Mouse (Mus musculus): Measurements from ENCODE around the gene Sox13. TPM values are rescaled to one million over a fixed set of nuclear protein-coding genes. Genes with fewer than 3 reads are reported as not detected.
A peak's percentile ranks its signal among the peaks of the same experiment; 100 is the strongest.

The Sox13 gene
- total RNA-seq, 2 experiments from 2014 or later = 0.33 TPM; not detected in 1

- no peak for ATAC-seq (replicated peaks; ENCODE audit: low FRiP score, low TSS enrichment, poor library complexity, severe bottlenecking)
Observed at GRCm38 (mm10) chr1:133434018-133434755, 10.0 kb upstream of the Sox13 start.

- ATAC-seq (replicated peaks; ENCODE audit: low FRiP score, low TSS enrichment, poor library complexity, severe bottlenecking) = no peak
Observed at GRCm38 (mm10) chr1:133432566-133432965, 8.4 kb upstream of the Sox13 start.

DNA sequence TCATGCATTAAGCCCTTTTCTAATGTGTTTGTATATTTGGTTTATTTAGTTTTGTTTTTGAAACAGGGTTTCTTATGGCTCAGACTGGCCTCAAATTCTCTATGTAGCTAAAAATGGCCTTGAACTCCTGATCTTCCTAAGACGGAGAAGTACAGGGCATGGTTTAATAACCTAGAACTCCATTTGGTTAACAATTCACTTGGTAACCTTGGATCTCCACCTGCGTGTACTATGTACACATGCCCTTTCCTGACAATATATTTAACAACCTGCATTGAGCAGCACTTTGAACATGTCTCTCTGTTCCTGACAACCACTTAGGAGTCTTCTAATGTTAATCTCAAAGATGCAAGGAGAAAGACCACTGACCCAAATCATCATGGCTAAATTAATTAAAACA is 7.0 kb upstream of the Sox13 start:
- no peak for ATAC-seq (replicated peaks; ENCODE audit: low FRiP score, low TSS enrichment, poor library complexity, severe bottlenecking)

DNA sequence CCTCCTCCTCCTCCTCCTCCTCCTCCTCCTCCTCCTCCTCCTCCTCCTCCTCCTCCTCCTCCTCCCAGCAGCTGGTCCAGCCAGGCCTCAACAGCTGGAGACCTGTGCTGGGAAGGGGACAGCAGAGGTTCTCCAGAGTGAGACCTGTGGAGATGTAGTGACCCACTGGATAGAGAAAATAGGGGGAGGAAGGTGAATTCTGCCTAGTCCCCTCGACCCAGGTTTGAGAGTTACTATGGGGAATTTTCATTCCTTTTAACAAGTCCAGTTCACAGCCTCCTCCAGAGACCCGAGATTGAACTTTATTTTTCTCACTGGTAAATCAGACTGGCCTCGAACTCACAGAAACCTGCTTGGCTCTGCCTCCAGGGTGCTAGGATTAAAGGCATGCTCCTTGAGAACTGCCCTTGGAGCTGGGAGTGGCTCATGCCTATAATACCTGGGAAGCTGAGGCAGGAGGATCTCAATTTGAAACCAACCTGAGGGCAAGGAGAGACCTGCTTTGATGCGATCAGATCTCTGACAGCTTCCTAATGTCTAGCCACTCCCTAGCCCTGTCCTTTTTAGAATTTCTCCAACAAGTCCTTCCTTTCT is 467 bp upstream of the Sox13 start:
- ATAC-seq (replicated peaks; ENCODE audit: low FRiP score, low TSS enrichment, poor library complexity, severe bottlenecking) = no peak

DNA sequence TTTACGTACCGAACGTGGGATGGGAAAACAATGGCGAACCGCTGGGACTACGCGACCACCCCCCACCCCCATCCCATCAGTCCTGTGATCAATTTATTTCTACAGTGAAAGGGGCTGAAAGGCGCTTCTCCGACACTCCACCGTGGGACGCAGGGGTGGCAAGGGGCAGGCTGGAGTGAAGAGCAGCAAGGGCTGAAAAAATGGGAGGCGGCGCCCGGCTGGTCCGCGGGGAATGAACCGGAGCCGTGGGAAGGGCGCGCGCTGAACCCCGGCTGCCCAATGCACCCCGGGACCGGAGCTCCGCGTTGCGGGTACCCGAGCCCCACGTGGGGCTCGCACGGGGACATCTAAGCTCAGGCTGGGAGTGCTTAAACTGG is 1.0 kb downstream of the Sox13 start:
- ATAC-seq (replicated peaks; ENCODE audit: low FRiP score, low TSS enrichment, poor library complexity, severe bottlenecking) = no peak

DNA sequence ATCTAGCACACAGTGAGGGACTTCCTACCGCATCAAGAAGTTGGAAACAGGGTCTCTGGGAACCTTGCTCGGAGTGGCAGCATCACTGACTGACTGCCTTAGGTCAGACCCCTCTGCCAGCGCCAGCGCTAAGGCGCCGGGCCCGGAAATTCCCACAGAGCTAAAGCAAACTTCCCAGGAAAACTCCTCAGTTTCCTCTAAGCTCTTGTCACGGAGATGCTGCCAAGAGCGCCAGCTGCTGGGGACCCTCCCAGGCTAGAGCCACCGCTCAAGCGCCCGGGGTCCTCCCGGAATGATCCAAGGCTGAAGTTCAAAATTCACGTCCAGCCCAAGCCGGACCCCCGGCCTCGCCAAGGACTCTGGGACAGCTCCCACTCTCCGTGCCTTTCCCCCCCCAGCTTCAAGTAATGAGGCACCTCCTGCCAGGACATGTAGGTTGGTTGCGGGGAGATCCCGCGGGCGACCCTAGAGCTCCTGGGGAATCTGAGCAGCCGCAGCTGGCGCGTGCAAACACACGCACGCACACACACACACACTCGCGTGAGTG is 1.5 kb downstream of the Sox13 start:
- ATAC-seq (replicated peaks; ENCODE audit: low FRiP score, low TSS enrichment, poor library complexity, severe bottlenecking) = no peak

DNA sequence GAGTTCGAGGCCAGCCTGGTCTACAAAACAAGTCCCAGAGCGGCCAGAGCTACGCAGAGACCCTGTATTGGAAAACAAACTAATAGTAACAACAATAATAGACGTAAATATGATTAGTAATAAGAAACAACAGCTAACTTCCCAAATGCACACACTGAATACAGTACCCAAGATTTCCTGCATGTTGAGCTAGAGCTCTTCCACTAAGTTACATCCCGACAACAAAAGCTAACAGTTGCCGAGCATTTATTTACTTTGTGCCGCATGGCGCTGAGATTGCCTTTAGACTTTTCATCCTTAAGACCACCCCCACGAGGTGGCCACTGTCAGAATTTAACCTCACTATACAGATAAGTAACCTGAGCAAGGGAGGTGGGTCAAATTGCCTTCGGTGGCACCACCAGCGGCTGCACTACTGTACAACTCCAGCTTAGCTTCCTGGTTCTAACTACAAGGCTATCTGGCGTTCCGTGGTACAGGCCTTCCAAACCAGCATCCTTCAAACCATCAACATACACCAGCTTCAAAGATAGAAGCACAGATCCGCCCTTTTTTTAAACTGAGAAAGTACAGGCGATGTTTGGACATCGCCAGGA is 2.1 kb downstream of the Sox13 start:
- ATAC-seq (replicated peaks; ENCODE audit: low FRiP score, low TSS enrichment, poor library complexity, severe bottlenecking) = no peak

- ATAC-seq (replicated peaks; ENCODE audit: low FRiP score, low TSS enrichment, poor library complexity, severe bottlenecking) = no peak
Observed at GRCm38 (mm10) chr1:133421061-133421460, 3.1 kb downstream of the Sox13 start.

DNA sequence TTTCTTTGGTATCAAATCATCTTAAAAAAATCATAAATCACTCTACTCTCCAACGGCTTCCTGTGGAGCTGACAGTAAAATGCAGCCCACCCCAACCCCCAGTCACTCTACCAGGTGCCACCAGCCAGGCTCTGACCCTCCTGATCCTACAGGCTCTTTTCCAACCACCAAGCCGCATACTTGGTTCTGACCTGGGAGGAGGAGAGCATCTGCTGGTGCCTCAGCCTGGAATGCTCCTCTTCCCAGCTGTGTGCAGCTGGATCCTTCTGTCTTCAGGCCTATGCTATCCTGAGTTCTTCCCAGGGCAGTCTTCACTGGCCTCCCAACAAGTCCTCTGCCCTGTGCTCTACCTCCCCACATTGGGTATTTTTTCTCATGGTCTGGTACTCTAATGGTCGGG is 3.7 kb downstream of the Sox13 start:
- ATAC-seq (replicated peaks; ENCODE audit: low FRiP score, low TSS enrichment, poor library complexity, severe bottlenecking) = no peak

GRCm38 (mm10) chr1:133419178-133419834 is 4.9 kb downstream of the Sox13 start:
- ATAC-seq (replicated peaks; ENCODE audit: low FRiP score, low TSS enrichment, poor library complexity, severe bottlenecking) = no peak

GRCm38 (mm10) chr1:133418164-133418800 is 5.9 kb downstream of the Sox13 start:
- ATAC-seq (replicated peaks; ENCODE audit: low FRiP score, low TSS enrichment, poor library complexity, severe bottlenecking) = peak; percentile 60

DNA sequence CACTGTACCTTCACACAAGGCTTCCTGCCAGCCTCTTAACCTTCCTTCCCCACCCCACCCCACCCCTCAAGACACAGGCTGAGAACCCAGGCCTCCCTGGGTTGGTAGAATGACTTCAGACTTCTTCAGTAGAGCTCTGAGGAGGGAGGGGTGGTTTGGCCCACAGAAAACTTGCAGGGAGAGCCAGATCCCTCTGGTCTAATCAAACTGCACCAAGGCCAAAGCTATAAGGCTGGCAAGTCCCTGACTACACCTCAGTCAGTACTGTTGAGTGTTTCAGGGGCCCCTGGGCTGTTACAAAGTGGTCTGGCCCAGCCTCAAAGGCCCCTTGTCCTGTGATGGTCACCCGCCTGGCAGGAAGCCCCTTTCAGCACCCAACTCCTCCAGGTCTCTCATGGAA is 6.6 kb downstream of the Sox13 start:
- no peak for ATAC-seq (replicated peaks; ENCODE audit: low FRiP score, low TSS enrichment, poor library complexity, severe bottlenecking)

- ATAC-seq (replicated peaks; ENCODE audit: low FRiP score, low TSS enrichment, poor library complexity, severe bottlenecking) = no peak
Observed at GRCm38 (mm10) chr1:133417113-133417512, 7.1 kb downstream of the Sox13 start.

DNA sequence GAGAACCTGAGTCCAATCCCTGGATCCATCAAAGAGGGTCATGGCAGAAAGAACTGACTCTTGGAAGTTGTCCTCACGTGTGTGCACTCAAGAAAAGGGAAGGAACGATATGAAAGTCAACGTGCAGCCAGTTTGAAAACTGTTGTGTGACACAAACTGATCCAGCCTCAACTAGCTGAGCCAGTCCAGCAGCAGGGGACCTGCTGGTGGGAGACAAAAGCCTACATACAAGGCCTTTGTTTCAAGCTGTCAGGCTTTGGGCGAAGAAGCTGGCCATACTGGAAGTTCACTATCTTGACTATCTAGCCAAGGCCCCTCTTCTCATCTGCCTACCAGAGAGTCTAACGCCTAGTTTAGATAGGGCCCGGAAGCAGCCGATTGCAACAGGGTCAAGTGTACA is 7.7 kb downstream of the Sox13 start:
- no peak for ATAC-seq (replicated peaks; ENCODE audit: low FRiP score, low TSS enrichment, poor library complexity, severe bottlenecking)

DNA sequence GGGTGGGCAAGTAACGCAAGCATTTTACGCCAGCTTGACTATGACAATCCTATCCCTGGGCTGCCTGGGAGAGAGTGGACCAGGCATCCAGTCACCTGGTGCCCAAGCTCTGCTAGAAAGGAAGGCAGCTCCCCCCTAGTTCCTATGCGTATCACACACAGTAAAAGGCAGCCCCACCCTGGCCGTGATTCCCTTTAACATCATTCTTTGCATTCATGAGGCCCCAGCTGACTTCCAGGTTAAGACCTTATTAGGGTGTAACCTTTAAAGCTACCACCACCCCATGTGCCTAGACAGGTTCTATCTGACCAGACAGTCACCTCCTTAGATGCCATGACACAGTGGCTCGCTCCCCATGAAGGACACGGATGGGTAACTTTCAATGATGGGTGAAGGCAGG is 8.7 kb downstream of the Sox13 start:
- no peak for ATAC-seq (replicated peaks; ENCODE audit: low FRiP score, low TSS enrichment, poor library complexity, severe bottlenecking)

DNA sequence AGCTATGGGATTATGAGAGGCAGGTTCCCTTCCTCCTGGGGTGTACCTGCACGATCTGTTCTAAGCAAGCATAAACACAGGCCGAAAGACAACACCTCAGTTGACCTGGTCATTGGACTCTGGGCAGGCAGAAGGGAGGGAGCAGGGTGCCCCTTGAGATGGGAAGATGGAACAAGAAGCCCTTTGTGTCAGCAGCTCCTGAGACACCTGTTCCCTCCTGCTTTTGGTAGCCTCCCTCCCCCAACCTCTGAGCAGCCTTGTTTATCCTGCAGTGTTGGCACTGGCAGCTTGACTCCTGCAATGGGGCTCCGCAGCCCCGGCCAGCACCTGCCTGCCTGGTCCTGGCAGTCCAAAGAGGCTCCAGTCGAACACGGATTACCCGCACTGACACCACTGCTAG is 9.1 kb downstream of the Sox13 start:
- ATAC-seq (replicated peaks; ENCODE audit: low FRiP score, low TSS enrichment, poor library complexity, severe bottlenecking) = no peak

DNA sequence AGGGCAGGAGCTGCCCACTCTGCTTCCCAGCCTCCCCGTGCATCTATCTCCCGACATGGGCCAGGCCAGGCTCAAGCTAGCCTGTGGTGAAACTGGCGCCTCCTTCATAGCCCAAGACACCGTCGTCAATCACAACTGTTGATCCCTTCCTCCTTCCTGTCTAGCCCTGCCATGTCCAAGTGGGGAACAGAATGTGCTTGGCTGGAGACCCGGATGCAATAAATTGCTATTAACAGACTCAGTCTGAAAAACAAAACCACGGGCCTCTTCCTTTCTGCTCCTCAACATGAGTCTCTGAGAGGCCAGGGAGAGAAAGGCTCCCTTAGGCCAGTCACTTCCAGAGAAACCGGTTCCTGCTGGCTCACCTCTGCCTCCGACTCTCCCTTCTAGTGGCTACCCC is 11.2 kb downstream of the Sox13 start:
- ATAC-seq (replicated peaks; ENCODE audit: low FRiP score, low TSS enrichment, poor library complexity, severe bottlenecking) = no peak

DNA sequence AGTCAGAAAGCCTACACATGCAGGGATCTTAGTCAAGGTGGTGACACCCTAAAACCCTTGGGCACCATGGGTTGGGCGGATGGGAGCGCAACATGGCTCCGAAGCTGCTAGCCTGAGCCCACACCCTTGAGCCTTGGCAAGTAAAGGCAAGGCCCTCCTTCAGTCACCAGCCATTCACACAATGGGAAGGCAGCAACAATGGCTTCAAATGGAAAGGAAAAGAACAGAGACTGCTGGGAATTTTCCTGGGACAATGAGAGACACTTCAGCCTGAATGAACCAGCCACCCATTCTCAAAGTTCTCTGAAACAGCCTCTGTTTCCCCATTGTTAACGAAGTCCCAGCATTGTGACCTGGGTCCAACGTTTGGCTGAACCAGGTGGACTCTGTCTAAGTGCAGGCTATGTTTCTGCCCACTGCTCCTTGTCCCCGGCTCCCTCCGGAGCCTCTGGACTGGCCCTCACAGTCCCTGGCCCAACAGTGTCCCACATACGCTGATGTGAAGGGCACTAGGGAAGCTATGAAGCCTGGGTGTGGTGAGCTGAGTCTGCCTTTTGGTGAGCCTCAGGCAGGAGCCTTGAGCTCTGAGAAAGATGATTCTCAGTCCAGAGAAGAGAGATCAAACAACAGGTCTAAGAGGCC is 12.6 kb downstream of the Sox13 start:
- ATAC-seq (replicated peaks; ENCODE audit: low FRiP score, low TSS enrichment, poor library complexity, severe bottlenecking) = no peak

DNA sequence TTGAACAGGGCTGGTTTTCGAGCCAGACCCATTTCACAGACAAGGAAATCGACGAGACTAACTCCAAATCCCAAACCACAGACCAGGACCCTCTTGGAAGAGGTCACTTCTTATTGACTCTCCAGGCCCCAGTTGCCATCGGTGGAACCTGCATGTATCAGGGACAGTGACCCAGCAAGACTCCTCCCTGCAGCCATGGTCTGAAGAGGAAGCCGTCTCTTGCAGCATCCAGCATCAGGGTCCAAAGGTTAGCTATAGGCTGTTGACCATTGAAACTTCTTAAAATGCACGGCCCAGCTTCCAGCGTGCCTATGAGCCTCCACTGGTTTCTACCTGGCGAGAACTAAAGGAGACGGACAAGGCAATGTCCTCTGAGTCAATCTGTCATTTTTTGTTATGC is 14.4 kb downstream of the Sox13 start:
- ATAC-seq (replicated peaks; ENCODE audit: low FRiP score, low TSS enrichment, poor library complexity, severe bottlenecking) = no peak
